8 mouse cellular contexts compared by ENCODE assay signal in the genomic region with DNA sequence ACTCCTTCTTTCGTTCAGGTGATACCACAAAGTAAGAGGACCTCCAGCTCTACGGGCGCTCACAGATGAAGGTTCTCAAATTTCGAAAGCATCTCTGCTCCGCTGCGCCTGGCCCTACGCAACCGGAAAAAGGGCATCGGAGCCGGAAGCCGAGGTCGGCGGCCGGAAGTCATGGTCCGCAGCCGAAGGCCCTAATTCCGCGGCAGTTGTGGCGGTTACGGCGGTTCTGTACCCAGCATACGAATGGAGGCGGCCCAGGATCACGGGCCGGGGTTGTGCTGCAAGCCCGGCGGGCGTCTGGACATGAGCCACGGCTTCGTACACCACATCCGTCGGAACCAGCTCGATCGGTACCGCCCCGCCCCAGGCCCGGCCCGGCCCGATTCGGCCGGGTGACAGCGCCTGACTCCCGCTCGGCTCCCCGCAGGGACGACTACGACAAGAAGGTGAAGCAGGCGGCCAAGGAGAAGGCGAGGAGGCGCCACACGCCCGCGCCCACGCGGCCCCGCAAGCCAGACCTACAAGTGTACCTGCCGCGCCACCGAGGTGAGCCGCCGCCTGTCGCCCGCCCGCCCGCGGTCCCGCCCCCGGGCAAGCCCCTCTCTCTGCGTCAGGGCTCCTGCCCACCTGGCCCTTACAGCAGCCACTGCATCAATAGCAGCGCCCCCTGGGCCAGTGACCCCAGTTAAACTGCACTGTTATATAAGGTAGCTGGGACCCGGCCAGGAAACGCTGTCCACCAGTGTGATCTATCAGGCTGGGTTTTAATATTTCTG. TPM values are rescaled to one million over a fixed set of nuclear protein-coding genes. Genes with fewer than 3 reads are reported as not detected.
DNase-seq lines count a peak whose midpoint lies in the region; ATAC-seq lines count a peak whose summit lies in the region.

A gene (plus strand): TSS at position 152 of the 776 bp plus-strand sequence.

- H3K36me3 ChIP-seq in embryonic facial prominence, embryonic 15.5 days: peaks cover 27% of the 10 kb centered on the region
- peaks cover 33% of the 10 kb centered on the region for H3K36me3 ChIP-seq in heart, embryonic 10.5 days
- peaks cover 25% of the 10 kb centered on the region for H3K36me3 ChIP-seq in kidney, embryonic 14.5 days (ENCODE audit: control insufficient read depth, insufficient read depth, low read length)
- H3K36me3 ChIP-seq in liver, embryonic 12.5 days: peaks cover 38% of the 10 kb centered on the region
- H3K36me3 ChIP-seq in stomach, embryonic 16.5 days (ENCODE audit: control insufficient read depth, insufficient read depth, low read length): 0 out of 2 replicates have a peak, but pooled peaks cover 7% of the 10 kb centered on the region

- peak within 1 kb of the TSS; percentile 81 for H3K9ac ChIP-seq in embryonic facial prominence, embryonic 15.5 days
- H3K9ac ChIP-seq in kidney, embryonic 14.5 days (ENCODE audit: low read depth, low read length): peak within 1 kb of the TSS; percentile 76
- H3K9ac ChIP-seq in liver, embryonic 12.5 days: peak within 1 kb of the TSS; percentile 96
- H3K9ac ChIP-seq in stomach, embryonic 16.5 days (ENCODE audit: low read length): peak within 1 kb of the TSS; percentile 98

- peak; percentile 82 to 84 for DNase-seq in B cell, adult 2 months
- DNase-seq in adrenal gland, postnatal 4 days (ENCODE audit: low spot score in 2 of 2): peak; percentile 56 to 57
- DNase-seq in heart, embryonic 10.5 days (ENCODE audit: low spot score): peak; percentile 91
- DNase-seq in naive thymus-derived CD4-positive, alpha-beta T cell, adult 2 months (ENCODE audit: low read depth): peak; percentile 80

- no peaks in the 10 kb centered on the region for H3K9me3 ChIP-seq in embryonic facial prominence, embryonic 15.5 days (replicated peaks)
- H3K9me3 ChIP-seq in heart, embryonic 10.5 days: no peaks in the 10 kb centered on the region
- no peaks in the 10 kb centered on the region for H3K9me3 ChIP-seq in kidney, embryonic 14.5 days (ENCODE audit: control insufficient read depth, low read length)
- no peaks in the 10 kb centered on the region for H3K9me3 ChIP-seq in liver, embryonic 12.5 days (replicated peaks)
- H3K9me3 ChIP-seq in stomach, embryonic 16.5 days (replicated peaks; ENCODE audit: control insufficient read depth, low read length): no peaks in the 10 kb centered on the region

- WGBS in embryonic facial prominence, embryonic 15.5 days: under 1% methylated on average over 72 of the region's 72 CpGs
- under 1% methylated on average over 72 of the region's 72 CpGs for WGBS in heart, embryonic 10.5 days
- under 1% methylated on average over 62 of the region's 72 CpGs for WGBS in kidney, embryonic 14.5 days
- WGBS in liver, embryonic 12.5 days (ENCODE audit: insufficient replicate concordance): under 1% methylated on average over 72 of the region's 72 CpGs
- under 1% methylated on average over 72 of the region's 72 CpGs for WGBS in stomach, embryonic 16.5 days

- peak within 1 kb of the TSS; percentile 75 for H3K4me2 ChIP-seq in embryonic facial prominence, embryonic 15.5 days (replicated peaks)
- H3K4me2 ChIP-seq in kidney, embryonic 14.5 days (replicated peaks; ENCODE audit: low read depth, low read length): peak within 1 kb of the TSS; percentile 68
- H3K4me2 ChIP-seq in liver, embryonic 12.5 days: peak within 1 kb of the TSS; percentile 92
- peak within 1 kb of the TSS; percentile 76 for H3K4me2 ChIP-seq in stomach, embryonic 16.5 days (ENCODE audit: low read depth, low read length)

- H3K4me3 ChIP-seq in embryonic facial prominence, embryonic 15.5 days (replicated peaks): peak within 1 kb of the TSS; percentile 71
- H3K4me3 ChIP-seq in heart, embryonic 10.5 days: peak within 1 kb of the TSS; percentile 83
- H3K4me3 ChIP-seq in kidney, embryonic 14.5 days (ENCODE audit: low read length): peak within 1 kb of the TSS; percentile 50
- H3K4me3 ChIP-seq in liver, embryonic 12.5 days: peak within 1 kb of the TSS; percentile 95
- H3K4me3 ChIP-seq in stomach, embryonic 16.5 days (replicated peaks; ENCODE audit: low read length): peak within 1 kb of the TSS; percentile 86

- peaks cover 42% of the 10 kb centered on the region for H3K4me1 ChIP-seq in embryonic facial prominence, embryonic 15.5 days
- H3K4me1 ChIP-seq in heart, embryonic 10.5 days: peaks cover 47% of the 10 kb centered on the region
- peaks cover 25% of the 10 kb centered on the region for H3K4me1 ChIP-seq in kidney, embryonic 14.5 days (ENCODE audit: control insufficient read depth, insufficient read depth, low read length)
- peaks cover 80% of the 10 kb centered on the region for H3K4me1 ChIP-seq in liver, embryonic 12.5 days
- peaks cover 19% of the 10 kb centered on the region for H3K4me1 ChIP-seq in stomach, embryonic 16.5 days (ENCODE audit: control insufficient read depth, insufficient read depth, low read length)

- peak within 1 kb of the TSS; percentile 91 for H3K27ac ChIP-seq in embryonic facial prominence, embryonic 15.5 days (replicated peaks)
- H3K27ac ChIP-seq in heart, embryonic 10.5 days: peak within 1 kb of the TSS; percentile 98
- H3K27ac ChIP-seq in kidney, embryonic 14.5 days (ENCODE audit: low read depth, low read length): peak within 1 kb of the TSS; percentile 75
- H3K27ac ChIP-seq in liver, embryonic 12.5 days: peak within 1 kb of the TSS; percentile 93
- peak within 1 kb of the TSS; percentile 92 for H3K27ac ChIP-seq in stomach, embryonic 16.5 days (ENCODE audit: low read length)

- peak; percentile 71; the same call in 1 of the 2 replicates for ATAC-seq in embryonic facial prominence, embryonic 15.5 days (ENCODE audit: insufficient number of reproducible peaks, low FRiP score, low TSS enrichment, low read depth)
- peak; percentile 73 for ATAC-seq in kidney, embryonic 14.5 days (ENCODE audit: low FRiP score, low TSS enrichment)
- peak; percentile 64 for ATAC-seq in liver, embryonic 12.5 days
- peak; percentile 71 for ATAC-seq in stomach, embryonic 16.5 days (ENCODE audit: insufficient read depth, low FRiP score)

- no peaks in the 10 kb centered on the region for H3K27me3 ChIP-seq in embryonic facial prominence, embryonic 15.5 days
- no peaks in the 10 kb centered on the region for H3K27me3 ChIP-seq in heart, embryonic 10.5 days (ENCODE audit: insufficient read depth, poor library complexity, severe bottlenecking)
- H3K27me3 ChIP-seq in kidney, embryonic 14.5 days (ENCODE audit: control insufficient read depth, insufficient read depth, low read length): no peaks in the 10 kb centered on the region
- no peaks in the 10 kb centered on the region for H3K27me3 ChIP-seq in liver, embryonic 12.5 days (replicated peaks)
- no peaks in the 10 kb centered on the region for H3K27me3 ChIP-seq in stomach, embryonic 16.5 days (ENCODE audit: control insufficient read depth, insufficient read depth, low read length)

RNA-seq across cellular contexts. Expression of the gene that starts here (rescaled TPM):
- 10 to 100 TPM; 32.5 to 34.3 TPM for total RNA-seq in adrenal gland, postnatal 4 days (2021)
- polyA plus RNA-seq in embryonic facial prominence, embryonic 15.5 days (2015; fragmentation: Nextera tagmentation; extraction: Ambion mirVana): 33.0 and 36.0 TPM in 2 replicates
- 17.3 and 24.9 TPM in 2 replicates for polyA plus RNA-seq in heart, embryonic 10.5 days (2016; fragmentation: Nextera tagmentation; extraction: Ambion mirVana)
- 26.7 and 29.8 TPM in 2 replicates for polyA plus RNA-seq in kidney, embryonic 14.5 days (2014; fragmentation: Nextera tagmentation; extraction: Ambion mirVana)
- polyA plus RNA-seq in liver, embryonic 12.5 days (2016; fragmentation: Nextera tagmentation; extraction: Ambion mirVana): 17.5 and 17.8 TPM in 2 replicates
- polyA plus RNA-seq in stomach, embryonic 16.5 days (2015; fragmentation: Nextera tagmentation; extraction: Ambion mirVana): 25.9 and 26.7 TPM in 2 replicates

Comparison
In these comparisons a context has a peak if more than half of its experiments do, and no peak if none do; other contexts are left out.
1. Peak in every context shown above with its lines: DNase-seq, ATAC-seq, H3K4me3 ChIP-seq and H3K27ac ChIP-seq.